Mouse (Mus musculus): ENCODE measurements around the gene Fam151a.
"Not testable (repeated sequence)": the region's sequence is repeated elsewhere in the genome, so short reads cannot be mapped to it uniquely, and the experiment has no call there.

Fam151a gene

DNA sequence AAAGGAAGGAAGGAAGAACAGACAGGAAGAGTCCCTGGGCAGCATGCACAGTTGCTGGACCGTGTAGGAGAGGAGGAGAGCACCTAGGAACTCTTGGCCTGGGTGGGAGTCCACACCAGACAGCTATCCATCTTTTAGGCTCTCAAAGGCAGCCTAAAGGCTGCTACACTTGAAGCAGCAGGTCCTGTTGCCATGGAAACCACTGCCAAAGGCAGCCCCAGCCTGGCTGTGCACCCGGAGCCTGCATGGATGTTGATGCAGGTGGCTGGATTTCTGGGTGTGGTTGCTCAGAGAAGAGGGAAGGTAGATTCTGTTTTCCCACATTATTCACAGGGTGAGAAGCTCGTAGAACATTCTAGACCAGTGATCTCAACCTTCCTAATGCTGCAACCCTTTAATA lies 43.3 kb downstream of the Fam151a start:
- in situ Hi-C loops (cut with MboI, MseI): no loop called here

DNA sequence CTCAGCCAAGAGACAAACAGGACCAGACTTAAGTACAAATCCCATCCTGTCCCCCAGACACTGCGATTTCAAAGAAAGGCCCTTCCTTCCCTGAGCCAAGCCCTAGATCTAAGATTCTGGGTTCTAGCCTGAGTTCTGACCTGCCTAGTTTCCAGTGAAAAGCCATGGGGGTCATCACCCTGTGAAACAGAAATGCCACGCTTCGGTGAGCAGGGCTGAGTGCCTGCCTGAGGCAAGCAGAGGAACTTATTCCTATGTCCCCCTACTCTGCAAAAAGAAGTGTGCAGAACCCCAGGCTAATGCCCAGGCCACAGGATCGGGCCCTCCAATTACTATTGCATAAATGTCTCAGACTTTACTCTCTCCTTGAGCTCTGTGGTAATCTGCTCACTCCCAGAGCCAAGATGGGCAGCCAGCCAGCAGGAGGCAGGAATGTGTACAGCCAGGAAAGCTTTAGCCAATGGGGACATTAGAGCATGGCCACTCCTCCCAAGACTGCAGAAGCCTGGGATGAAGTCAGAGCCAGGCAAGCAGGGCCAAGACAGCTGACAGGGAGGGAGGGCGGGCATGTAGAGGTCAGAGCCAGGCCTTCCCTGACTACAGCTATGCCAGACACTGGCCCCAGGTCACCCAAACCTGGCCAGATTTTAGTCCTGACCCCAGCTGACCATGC lies 44.6 kb downstream of the Fam151a start:
- in situ Hi-C loops (cut with MboI, MseI): no loop called here

DNA sequence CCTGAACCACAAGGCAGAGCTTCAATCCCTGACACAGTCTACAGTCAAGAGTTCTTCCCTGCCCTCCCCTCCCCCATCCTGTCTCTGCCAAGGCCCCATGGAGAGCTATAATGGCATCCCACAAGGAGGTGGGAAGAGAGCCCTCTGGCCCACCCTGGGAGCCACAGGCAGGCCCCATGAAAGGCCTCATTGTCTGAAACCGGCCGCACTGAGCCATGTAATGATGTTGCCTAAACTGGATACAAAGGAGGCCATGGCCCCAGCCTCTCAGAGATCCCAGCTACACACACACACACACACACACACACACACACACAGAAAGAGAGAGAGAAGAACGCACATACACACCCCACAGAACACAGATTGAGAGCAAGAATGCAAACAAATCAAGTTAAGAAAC lies 46.4 kb downstream of the Fam151a start:
- in situ Hi-C loops (cut with MboI, MseI): no loop called here

DNA sequence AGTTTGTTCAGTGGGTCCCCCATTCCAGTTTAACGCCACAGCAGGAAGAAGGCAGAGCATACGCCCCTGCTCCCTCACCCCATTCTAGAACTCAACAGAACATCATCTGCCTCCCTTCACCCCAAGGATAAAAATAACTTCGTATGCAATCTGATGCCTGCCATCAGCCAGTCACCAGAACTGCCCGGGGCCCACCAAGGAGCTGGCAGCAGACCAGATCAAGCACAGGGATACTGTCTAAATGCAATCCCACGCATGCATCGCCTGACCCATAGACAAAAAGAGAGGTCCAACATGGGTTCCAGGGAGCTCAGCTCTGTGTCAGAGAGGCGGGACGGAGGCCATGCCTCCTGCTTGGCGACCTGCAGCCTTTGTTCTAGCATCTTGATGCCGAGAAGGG lies 49.4 kb downstream of the Fam151a start:
- in situ Hi-C loops (cut with MboI, MseI): no loop called here

DNA sequence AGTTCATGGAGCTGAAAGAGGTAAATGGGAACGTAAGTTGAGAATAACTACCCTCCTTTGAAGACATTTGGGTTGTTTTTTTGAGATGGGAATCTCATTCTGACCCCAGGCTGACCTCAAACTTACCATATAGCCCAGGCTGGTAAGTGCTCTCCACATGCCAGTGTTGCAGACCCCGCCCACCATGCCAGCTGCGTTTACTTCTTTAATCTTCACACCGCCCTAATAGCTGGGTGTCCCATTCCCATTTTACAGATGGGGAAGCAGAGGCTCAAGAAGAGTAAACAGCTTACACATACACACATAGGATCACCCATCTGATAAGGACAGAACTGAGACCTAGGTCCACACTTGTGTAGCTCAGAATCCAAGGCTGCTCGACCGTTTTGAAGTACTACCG lies 51.1 kb downstream of the Fam151a start:
- in situ Hi-C loops (cut with MboI, MseI): no loop called here

DNA sequence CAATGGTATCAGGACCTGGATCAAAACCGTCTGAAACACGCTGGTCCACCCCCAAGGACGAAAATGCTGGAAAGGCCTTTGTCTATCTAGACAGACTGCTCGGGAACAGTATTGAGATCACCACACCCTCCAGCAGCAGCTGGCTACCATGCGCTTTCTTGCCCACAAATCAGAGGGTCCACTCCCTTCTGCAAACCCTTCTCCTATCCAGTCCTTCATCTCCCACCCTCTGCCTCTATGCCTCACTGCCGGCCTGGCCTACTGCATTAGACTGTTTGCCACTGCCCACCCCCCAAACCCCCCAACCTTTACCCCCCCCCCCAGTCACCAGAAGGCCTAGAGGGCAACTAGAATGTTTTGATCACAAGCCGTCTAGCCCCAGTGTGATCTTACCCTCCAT lies 51.7 kb downstream of the Fam151a start:
- in situ Hi-C loops (cut with MboI, MseI): no loop called here

DNA sequence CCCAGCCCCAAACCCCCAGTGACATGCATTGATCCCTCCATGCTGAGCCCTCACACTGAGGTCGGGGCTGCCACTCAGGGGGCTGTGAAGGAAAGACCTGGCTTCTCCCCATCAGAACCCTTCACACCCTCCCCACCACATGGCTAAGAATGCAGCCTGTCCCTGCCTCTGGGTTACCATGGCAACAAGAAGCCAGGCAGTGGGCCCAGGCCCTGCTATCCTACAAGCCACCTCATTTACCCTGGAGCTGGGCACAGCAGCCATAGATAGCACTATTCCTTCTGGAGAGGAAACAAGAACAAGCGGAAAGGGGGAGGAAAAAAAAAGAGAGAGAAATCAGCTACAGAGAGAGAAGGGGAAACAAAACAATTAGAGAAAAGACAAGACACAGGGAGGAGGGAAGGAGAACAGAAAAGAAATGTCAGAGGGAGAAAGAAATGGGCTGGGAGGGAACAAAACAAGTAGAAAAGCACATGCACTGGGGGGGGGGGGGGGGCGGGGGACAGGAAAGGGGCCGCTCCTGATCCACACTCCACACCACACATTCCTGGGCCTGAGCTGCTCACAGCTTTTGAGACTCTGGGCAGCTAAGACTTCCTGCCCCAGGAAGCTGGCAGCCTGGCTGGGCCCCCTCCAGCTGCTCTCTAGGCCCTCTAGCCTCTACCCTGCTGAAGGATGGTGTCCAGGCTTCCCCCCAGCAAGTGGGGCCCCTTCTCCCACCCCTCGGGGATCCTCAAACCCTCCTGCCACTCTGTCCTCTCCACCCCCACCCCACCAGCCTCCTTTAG lies 52.3 kb downstream of the Fam151a start:
- in situ Hi-C loops (cut with MboI, MseI): no loop called here

- in situ Hi-C loops (cut with MboI, MseI): no loop called here
Observed at GRCm38 (mm10) chr4:106787830-106788229, 54.1 kb downstream of the Fam151a start.

DNA sequence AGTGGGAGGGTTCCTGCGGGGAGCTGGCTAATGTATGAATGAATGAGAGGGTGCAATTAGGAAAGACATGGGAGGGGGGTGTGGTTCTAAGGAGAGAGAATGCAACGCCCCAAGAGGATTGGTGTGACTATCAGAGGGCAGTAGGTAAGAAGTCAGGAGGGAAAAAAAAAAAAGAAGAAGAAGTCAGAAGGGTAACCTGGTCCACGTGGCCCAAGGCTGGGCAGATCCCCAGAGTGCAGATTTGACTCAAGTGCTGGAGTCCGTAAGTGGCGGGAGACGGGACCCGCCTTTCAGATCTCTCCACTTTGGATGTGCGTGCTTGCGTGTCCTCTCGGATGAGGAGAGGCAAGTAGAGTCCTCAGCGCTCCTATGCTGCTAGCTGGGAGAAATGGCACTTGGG lies 54.9 kb downstream of the Fam151a start:
- in situ Hi-C loops (cut with MboI, MseI): no loop called here

GRCm38 (mm10) chr4:106789705-106790104 lies 56.0 kb downstream of the Fam151a start:
- in situ Hi-C loops (cut with MboI, MseI): no loop called here

DNA sequence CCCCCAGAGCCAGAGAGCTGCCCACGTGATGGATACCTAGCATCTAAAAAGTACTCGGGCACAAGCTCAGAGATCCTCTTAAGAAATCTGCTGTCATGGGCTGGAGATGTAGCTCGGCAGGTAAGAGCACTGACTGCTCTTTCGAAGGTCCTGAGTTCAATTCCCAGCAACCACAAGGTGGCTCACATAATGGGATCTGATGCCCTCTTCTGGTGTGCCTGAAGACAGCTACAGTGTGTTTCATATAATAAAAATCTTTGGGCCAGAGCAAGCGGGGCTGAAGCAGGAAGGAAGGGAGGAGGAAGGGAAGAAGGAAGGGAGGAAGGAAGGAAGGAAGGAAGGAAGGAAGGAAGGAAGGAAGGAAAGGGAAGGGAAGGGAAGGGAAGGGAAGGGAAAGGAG lies 56.5 kb downstream of the Fam151a start:
- in situ Hi-C loops (cut with MboI, MseI): not testable (repeated sequence)

DNA sequence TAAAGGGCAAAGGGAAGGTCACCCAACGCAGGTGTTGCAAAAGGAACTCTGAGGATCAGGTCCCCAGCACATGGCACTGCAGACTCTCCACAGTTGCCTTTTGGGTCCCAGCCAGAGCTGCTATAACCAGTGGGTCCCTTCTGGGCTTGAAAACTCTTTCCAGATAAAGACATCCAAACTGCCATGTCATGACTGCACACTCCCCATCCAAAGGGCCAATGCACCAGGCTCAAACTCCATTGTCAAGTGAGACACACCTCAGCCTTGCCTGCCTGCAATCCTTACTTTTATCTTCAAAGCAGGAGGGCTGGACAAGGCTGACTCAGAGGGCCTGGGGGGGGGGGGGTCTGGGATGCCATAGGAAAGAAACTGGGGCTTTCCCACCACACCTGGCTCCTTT lies 57.2 kb downstream of the Fam151a start:
- in situ Hi-C loops (cut with MboI, MseI): no loop called here

GRCm38 (mm10) chr4:106792276-106792675 lies 58.6 kb downstream of the Fam151a start:
- in situ Hi-C loops (cut with MboI, MseI): no loop called here

- in situ Hi-C loops (cut with MboI, MseI): not testable (repeated sequence)
Observed at GRCm38 (mm10) chr4:106793826-106794225, 60.1 kb downstream of the Fam151a start.

- in situ Hi-C loops (cut with MboI, MseI): no loop called here
Observed at GRCm38 (mm10) chr4:106794247-106794646, 60.6 kb downstream of the Fam151a start.

- in situ Hi-C loops (cut with MboI, MseI): no loop called here
Observed at GRCm38 (mm10) chr4:106795289-106795688, 61.6 kb downstream of the Fam151a start.

All from T-helper 17 cell (primary cell).